Mouse (Mus musculus) G1E-ER4 (cell line): ENCODE results near the gene Rhebl1. TPM values are rescaled to one million over a fixed set of nuclear protein-coding genes. Genes with fewer than 3 reads are reported as not detected.

ENCODE experiments used
- GATA1 ChIP-seq: IDR thresholded peaks from one replicate; pipeline ENCODE4 v1.8.0; 2012; ENCODE audit warnings: low read length, inconsistent platforms
- polyA plus RNA-seq: library from polyadenylated mRNA; stranded (reverse); fragments of >175 nt; gene quantifications from 2 replicates; pipeline ENCODE4 v1.2.3, GENCODE M21; 2012

Rhebl1 gene
- polyA plus RNA-seq, 1 experiment = 2.4 TPM

- TF ChIP-seq GATA1 = no peak
These were observed 49.2 kb downstream of the Rhebl1 start for GRCm38 (mm10) chr15:98845149-98845548.

- TF ChIP-seq GATA1 = no peak
These were observed 50.6 kb downstream of the Rhebl1 start for GRCm38 (mm10) chr15:98843595-98844223.

DNA sequence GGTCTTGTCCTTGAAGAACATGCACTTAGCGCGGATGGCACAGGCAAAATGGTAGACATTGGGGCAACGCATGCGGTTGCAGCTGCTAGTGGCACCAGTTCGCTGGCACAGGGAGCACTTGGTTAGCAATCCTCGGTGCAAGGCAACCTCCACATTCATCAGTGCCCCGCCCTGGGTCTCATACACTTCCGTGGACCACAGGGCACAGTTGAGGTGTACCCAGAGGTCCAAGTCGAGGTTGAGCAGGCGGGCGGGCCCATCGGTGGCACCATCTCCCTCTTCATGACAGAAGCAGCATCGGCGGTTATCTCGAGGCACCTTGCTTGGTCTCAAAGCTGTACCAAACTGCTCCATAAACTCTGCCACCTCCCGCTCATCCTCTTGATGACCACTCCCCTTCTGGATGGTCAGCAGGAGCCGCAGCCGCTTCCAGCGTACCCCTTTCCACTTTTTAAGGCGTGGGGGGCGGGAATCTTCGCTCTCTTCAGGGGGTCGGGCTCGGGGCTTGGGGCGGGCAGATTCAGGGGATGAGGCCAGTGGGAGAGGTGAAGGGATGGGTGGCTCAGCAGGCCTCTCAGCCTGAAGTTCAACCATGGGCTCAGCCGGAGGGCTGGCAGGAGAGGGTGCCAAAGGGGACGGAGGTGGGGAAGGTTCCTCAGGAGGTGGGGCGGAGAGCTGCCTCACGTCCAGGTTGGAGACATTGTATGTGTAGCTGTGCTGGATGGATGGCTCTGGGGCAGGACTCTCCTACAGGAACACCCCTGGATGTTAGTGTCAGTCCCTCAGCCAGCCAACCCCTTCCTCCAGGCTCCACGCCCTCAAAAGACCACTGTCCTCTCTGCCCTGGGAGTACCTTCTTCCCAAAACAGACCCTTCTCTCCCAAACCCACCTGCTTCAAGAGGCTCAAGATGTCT is 54.4 kb downstream of the Rhebl1 start:
- TF ChIP-seq GATA1 = no peak

DNA sequence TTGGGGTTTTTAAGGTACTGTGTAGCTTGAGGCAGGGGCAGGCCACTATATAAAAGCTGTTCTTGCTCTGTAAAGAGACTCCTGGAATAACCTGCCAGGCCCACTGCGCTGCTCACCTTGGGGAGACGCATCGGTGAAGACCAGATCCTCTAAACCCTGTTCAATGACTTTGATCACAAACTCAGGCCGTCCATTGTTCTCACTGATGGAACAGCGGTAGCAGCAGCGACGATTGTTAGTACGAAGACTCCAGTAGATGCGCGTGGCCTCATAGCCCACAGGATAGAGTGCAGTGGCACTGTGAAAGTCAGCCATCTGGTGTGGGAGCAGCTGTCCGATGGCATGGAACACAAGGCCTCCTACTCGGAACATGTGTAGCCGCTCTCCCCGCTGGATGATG is 55.2 kb downstream of the Rhebl1 start:
- TF ChIP-seq GATA1 = no peak

DNA sequence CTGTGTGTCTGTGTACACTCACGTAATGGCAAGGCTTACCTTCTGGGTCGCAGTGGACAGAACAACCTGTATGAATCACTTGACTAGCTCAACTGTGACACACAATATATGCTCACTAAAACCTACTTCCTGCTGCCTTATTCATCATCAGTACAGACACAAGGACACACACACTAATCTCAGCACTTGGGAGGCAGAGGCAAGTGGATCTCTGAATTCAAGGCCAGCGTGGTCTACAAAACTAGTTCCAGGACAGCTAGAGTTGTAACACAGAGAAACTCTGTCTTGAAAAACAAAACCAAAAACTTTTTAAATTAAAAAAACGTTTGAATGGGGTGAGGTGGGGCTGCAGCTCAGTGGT is 56.6 kb downstream of the Rhebl1 start:
- no peak for TF ChIP-seq GATA1

DNA sequence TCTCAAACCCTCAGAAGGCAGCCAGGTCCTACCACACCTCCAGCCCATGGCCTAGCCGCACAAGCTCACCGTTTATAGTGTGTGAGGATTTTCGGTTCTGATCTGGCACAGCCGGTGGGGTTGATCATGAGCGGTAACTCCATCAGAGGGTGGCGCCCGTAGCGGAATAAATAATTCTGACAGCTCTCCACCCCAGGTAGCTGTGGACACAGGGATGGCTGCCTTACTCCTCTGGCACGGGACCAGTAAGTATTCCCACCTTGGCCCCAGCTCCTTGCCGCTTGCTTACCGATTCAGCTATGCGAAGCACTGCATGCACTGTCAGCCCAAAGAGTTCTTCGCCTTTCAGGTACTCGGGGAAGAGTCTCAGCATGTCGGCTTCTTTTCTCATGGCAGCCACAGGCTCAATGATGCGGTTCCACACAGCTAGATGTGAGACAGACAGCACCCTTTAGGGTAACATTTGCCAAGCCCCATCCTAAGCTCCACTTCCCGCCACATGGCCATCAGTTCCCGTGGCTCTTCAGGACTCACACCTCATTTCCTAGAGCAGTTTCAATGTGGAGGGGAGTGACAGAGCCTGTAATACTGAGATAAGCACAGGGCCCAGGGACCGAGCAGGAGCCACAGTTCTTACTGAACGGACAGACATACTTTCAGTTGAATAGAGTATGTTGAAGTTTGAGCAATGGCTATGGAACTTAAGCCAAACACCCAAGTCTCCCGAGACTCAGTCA is 57.2 kb downstream of the Rhebl1 start:
- no peak for TF ChIP-seq GATA1

GRCm38 (mm10) chr15:98835291-98835690 is 59.0 kb downstream of the Rhebl1 start:
- TF ChIP-seq GATA1 = no peak

GRCm38 (mm10) chr15:98834059-98834458 is 60.3 kb downstream of the Rhebl1 start:
- no peak for TF ChIP-seq GATA1

DNA sequence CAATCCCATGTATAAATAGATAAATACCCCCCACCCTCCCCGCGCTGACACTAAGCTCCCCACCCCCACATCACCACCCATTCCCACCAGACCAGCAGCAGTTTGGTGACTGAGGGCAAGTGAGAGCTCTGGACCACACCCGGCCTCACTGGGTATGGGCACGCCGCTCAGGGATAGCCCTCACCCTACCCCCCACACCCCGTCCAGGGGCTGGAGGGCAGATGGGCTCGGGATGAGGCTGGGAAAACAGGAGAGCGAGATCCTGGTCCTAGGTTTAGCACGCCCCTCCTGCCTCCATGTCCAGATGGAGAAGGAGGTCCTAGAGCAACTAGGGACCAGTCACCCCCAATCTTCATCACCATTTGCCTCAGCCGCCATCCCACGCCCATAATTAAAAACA is 61.1 kb downstream of the Rhebl1 start:
- TF ChIP-seq GATA1 = no peak

GRCm38 (mm10) chr15:98832161-98833058 is 61.9 kb downstream of the Rhebl1 start:
- no peak for TF ChIP-seq GATA1

GRCm38 (mm10) chr15:98831684-98832035 is 62.7 kb downstream of the Rhebl1 start:
- TF ChIP-seq GATA1 = no peak

DNA sequence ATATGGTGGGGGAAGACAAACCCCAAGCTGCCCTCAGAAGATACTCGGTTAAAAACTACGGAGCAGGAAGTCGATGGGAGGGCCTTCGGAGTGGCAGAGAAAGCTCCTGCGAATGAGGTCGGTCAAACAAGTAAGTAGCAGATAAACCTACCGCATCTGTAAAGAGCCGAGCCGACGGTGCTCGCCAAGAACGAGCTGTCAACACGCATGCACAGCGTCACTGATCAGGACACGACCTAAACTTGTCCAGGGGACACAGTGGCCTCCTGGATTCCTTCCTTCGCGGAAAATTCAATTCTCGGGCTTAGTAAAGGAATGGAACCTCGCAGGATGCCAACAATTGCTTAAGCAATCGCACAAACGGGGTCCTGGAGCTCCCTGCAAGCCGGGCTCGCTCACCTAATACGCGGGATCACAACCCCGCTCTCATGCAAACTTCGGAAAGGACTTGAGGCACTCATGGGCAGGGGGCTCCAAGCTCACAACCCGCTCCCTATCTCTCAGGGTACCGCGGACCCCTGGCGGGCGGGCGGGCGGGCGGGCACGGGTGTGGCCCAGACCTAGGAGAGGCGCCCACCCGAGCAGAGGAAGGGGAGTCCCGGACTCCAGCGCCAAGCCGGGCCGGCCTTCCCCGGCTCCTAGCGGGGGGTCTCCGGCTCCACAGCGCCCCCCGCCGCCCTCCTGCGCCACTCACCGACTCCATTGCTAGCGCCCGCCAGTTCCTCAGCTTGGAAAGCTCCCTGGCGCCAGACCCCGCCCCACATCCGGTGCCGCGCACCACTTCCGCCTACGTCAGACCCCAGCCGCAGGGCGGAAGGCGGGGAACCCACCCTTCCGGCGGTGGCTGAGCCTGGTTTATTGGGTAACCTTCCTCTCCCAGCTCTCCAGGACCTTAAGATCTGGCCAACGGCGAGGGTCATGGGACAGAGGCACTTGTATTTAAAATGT is 63.3 kb downstream of the Rhebl1 start, which contains the start of gene Prkag1:
TSS of gene Prkag1 (minus strand) at position 786 of the 948 bp plus-strand sequence.
- no peak for TF ChIP-seq GATA1

Other genes with a start within 250 kb of the Rhebl1 start
- gene Ddx23, start 231.6 kb downstream of the Rhebl1 start, polyA plus RNA-seq = 120 and 126 TPM in 2 replicates
- 0.08 and 0.09 TPM in 2 replicates for gene Rnd1, start 217.1 kb downstream of the Rhebl1 start, polyA plus RNA-seq
- not detected in 2 replicates for gene Ccdc65, start 186.3 kb downstream of the Rhebl1 start, polyA plus RNA-seq
- 9.6 and 10.2 TPM in 2 replicates for gene Fkbp11, start 166.3 kb downstream of the Rhebl1 start, polyA plus RNA-seq
- 37.5 and 43.4 TPM in 2 replicates for gene Arf3, start 131.3 kb downstream of the Rhebl1 start, polyA plus RNA-seq
- not detected in 2 replicates for gene Wnt10b, start 116.4 kb downstream of the Rhebl1 start, polyA plus RNA-seq
- gene Wnt1, start 104.7 kb downstream of the Rhebl1 start, polyA plus RNA-seq = not detected in 2 replicates
- gene Ddn, start 85.0 kb downstream of the Rhebl1 start, polyA plus RNA-seq = 0.14 and 0.15 TPM in 2 replicates
- gene Prkag1, start 63.0 kb downstream of the Rhebl1 start, polyA plus RNA-seq = 131 and 155 TPM in 2 replicates
- 38.0 and 38.1 TPM in 2 replicates for gene Kmt2d, start 23.3 kb downstream of the Rhebl1 start, polyA plus RNA-seq
- gene Dhh, start 4.0 kb upstream of the Rhebl1 start, polyA plus RNA-seq = not detected in 2 replicates
- gene Lmbr1l, start 23.7 kb upstream of the Rhebl1 start, polyA plus RNA-seq = 7.5 and 9.2 TPM in 2 replicates
- 181 and 410 TPM in 2 replicates for gene Tuba1b, start 40.0 kb upstream of the Rhebl1 start, polyA plus RNA-seq
- not detected in 2 replicates for gene Gm49450, start 59.0 kb upstream of the Rhebl1 start, polyA plus RNA-seq
- gene Tuba1a, start 59.2 kb upstream of the Rhebl1 start, polyA plus RNA-seq = 2.5 and 19.3 TPM in 2 replicates
- gene Tuba1c, start 135.4 kb upstream of the Rhebl1 start, polyA plus RNA-seq = 33.1 and 52.2 TPM in 2 replicates
- gene Prph, start 160.6 kb upstream of the Rhebl1 start, polyA plus RNA-seq = not detected in 2 replicates
- 66.5 and 72.8 TPM in 2 replicates for gene Troap, start 180.0 kb upstream of the Rhebl1 start, polyA plus RNA-seq
- gene C1ql4, start 193.3 kb upstream of the Rhebl1 start, polyA plus RNA-seq = not detected in 2 replicates
- gene Dnajc22, start 198.6 kb upstream of the Rhebl1 start, polyA plus RNA-seq = not detected in 2 replicates
- gene Spats2, start 231.4 kb upstream of the Rhebl1 start, polyA plus RNA-seq = not detected in 2 replicates